Mouse (Mus musculus): ENCODE results near the gene Cdh16. TPM values are rescaled to one million over a fixed set of nuclear protein-coding genes. Genes with fewer than 3 reads are reported as not detected.
"Not testable (repeated sequence)": the region's sequence is repeated elsewhere in the genome, so short reads cannot be mapped to it uniquely, and the experiment has no call there.

The Cdh16 gene
- polyA plus RNA-seq, 2 experiments from 2014 or later, result not detected

GRCm38 (mm10) chr8:104611613-104612012 lies 12.6 kb downstream of the Cdh16 start:
- ATAC-seq, result no peak

DNA sequence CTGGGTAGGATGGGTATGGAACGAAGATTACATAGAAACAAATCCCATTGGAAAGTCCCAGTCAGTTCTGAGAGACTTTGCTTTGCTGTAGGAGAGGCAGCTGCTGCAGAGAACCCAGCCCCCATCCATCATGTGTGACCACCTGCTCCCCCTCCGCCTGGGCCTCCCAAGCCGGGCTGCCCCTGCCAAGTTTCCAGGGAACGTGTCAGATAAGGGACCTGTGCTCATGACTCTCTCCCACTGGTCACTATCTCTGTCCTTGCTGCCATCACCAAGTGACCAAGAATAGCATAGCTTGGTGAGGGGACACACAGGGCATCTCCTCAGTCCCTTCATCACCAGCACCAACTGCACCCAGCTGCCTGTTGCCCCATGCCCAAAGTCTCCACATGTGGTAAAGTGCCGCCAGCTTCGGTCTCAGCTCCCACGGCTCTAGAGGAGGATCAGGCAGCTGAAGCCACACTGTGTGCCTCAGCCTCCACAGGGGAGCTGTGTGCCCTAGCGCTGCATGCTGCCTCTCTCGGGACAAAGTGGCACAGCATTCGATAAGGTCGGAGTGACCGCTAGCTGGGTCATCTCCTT lies 13.9 kb downstream of the Cdh16 start:
- ATAC-seq, result no peak

- no peak for ATAC-seq
These were observed 15.0 kb downstream of the Cdh16 start for GRCm38 (mm10) chr8:104609222-104609621.

DNA sequence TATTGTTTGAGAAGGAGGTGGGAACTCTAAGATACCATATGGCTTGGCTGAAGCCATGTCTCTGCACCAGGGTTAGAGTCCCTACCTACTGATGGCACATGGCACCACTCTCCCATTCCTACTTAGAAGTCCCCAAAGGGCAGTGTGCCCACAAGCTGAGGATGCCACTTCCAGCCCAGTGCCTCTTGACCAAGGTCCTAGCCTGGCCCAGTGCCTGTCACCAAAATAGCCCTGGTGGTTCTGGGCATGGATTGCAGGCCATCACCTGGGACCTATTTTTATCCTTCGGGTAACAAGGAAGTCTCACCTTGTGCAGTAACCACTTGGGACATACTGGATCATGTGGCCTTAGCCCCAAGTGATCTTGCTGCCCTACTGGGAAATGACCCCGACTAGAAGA lies 16.3 kb downstream of the Cdh16 start:
- no peak for ATAC-seq

DNA sequence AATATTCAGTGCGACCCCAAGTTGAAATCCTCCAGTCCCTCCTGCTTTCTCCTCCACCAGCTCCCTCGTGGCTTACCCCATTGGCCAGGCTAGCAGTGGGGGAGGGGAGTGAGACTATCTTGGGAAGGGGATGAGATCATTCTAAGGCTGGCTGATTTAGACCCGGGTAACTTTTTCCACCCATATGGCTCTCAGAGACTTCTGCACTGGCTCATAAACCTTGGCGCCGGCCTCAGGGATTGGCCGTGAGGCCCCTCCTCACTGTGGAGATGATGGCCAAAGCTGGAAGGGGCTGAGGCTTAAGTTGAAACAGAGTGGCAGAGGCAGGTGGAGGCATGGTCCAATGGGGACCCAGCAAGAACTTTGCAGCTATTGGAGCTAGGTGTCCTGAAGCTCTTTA lies 17.9 kb downstream of the Cdh16 start:
- no peak for ATAC-seq

DNA sequence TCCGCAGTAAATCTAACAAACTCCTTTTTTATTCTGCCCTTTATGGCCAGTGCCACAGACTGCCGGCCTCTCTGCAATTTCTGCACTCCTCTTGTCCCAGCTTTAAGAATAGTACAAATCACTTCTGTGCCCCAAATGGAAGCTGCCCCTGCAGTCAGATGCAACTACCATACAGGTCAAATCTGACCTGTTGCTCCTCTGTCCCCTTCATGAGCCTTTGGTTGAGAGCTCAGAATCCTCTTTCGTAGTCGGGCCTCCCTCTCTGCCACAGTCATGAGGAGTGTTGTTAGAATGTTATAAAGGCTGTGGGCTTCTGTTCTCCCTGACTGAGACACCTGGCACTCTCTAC lies 21.0 kb downstream of the Cdh16 start:
- no peak for ATAC-seq

- ATAC-seq, result peak; percentile 97
These were observed 21.5 kb downstream of the Cdh16 start for GRCm38 (mm10) chr8:104602468-104603244.

- no peak for ATAC-seq
These were observed 22.2 kb downstream of the Cdh16 start for GRCm38 (mm10) chr8:104601941-104602371.

DNA sequence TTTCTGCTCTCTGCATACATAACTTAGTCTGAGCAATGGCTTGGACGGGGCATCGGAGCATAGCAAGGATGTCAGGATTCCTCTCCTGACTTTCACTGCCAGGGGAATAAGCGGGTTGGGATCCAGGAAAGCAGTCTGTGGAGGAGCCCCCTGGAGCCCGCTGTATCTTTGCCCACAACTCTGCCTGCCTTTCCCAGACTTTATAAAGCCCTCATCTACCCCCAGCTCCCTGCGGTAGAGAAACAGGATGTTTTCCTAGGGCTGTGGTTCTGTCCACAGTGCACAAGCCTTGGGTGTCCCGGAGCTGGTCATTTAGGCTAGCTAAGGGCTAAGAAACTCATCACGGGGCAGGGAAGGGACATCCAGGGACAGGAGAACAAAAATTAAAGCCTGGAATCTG lies 22.8 kb downstream of the Cdh16 start:
- no peak for ATAC-seq

DNA sequence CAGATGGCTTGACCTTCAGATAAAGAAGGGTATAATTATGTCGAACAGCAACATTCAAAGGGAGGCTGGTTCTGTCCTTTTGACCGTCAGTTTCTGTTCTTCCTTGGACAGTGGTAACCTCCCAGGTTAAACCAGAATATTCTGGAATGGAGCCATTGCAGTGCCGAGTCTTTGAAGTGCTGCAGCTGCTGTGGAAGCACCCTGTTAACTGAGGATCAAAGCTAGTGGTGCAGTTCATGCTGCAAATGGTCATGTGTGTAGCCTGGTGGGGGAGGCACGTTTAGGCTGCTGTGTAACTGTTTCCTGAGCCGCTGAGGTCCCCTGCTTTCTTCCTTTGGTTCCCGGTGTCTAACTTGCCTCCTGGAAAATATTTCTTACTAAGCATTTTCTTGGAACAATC lies 25.7 kb downstream of the Cdh16 start:
- no peak for ATAC-seq

DNA sequence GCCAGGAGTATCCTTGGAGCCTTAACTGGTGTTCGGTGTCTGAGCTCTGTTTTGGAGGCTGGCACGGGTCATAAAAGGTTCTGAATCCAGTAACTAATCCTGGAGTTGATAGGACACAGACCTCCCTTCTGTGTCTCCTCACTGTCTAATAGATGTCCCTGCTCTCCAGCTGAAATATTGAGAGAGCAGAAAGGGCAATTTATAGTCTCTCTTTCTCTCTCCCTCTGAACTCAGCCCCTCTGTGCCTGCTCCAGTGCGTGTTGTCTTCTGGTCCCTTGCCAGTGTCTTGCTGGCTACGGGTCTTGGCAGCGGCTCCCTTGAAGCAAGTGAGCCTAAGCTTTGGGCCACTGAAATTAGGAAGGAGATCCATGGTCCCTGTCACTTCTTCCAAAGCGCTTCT lies 26.5 kb downstream of the Cdh16 start:
- ATAC-seq, result no peak

DNA sequence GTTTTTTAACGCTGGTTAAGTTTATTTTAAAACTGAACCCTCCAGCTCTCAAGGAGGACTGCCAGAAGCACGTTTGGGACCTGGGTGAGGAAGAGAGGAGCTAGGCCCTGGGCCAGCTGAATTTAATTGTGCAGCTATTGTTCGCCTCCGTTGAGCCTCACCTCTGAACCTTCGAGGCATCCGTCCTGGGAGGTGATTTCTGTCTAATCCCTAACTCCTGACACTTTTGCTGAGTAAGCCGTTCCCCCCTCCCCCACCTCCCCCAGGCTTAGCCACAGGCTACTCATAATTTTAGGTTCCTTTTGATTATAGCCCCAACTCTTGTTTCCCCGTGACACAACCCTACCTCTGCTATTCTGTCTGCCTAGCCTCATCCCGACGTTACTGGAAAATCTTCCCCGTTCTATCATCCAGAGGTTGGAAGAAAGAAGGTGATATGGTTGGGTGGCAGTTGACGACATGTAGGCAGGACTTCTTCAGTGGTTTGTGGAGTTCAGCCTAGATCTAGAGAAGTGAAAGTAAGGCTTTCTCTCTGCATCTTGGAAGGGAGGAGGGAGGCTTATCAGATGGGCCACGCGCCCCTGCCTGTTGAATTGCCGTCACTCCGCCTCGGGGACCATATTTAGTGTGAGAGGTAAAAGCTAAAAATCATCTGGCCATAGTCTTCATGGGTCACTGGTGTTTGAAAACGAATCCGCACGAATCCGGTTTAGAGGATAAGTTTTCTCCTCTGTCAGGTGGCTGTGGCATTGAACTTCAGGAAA lies 28.2 kb downstream of the Cdh16 start:
- ATAC-seq, result no peak

DNA sequence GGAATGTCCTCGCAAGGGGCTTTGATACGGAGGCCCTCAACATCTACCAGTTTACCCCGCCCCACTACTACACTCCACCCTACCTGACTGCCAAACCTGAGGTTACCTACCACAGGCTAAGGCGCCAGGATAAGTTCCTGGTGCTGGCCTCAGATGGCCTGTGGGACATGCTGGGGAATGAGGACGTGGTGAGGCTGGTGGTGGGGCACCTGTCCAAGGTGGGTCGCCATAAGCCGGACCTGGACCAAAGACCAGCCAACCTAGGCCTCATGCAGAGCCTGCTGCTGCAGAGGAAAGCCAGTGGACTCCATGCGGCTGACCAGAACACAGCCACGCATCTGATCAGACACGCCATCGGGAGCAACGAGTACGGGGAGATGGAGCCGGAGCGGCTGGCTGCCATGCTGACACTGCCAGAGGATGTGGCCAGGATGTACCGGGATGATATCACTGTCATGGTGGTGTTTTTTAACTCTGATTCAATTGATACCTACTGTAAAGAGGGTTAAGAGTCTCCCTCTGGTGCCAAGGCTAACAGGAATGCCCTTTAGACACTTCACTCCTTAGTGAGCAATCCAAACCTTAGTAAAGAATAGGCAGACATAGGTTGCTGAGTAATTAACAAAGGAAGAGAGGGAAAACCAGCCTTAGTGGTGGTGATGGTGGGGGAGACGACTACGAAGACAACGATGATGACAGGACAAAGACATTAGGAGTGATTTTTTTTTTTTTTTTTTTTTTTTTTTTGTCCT lies 29.4 kb downstream of the Cdh16 start:
- no peak for ATAC-seq

- ATAC-seq, result no peak
These were observed 30.5 kb downstream of the Cdh16 start for GRCm38 (mm10) chr8:104593536-104594325.

- no peak for ATAC-seq
These were observed 31.6 kb downstream of the Cdh16 start for GRCm38 (mm10) chr8:104592566-104592965.

GRCm38 (mm10) chr8:104591856-104592255 lies 32.3 kb downstream of the Cdh16 start:
- ATAC-seq, result no peak

DNA sequence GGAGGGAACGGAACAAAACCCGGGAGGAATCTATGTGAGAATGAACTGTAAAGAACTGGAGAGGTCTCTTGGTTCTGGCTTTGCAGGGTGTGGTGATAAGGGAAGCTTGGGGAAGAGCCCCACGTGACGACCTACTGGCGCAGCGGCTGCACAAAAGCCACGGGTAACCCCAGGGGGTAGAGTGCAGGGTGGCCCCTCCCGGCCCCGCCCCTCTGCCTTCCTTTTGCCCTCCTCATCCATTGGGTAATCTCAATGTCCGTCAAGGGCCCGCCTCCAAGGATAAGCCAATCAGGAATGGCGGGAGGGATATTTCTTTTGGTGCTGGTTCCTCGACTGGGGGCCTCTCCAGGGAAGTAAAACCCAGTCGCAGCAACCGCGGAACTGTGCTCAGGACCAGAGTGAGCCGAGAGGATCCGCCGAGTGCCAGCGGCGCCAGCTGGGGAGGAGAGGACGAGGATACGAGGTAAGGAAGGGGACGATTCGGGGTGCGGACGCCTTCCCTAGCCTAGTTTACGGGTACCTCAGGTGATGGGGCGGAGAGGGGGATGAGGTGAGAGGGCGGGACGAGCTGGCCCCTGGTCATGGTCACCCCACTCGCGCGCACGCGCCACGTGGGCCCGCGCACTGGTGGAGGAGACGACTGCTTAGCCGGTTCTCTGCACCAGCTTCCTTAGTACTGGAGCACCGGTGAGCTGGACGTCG lies 32.9 kb downstream of the Cdh16 start, which contains the start of gene Pdp2:
Gene Pdp2 (plus strand): TSS at position 319 of the 702 bp plus-strand sequence.
- ATAC-seq, result peak; percentile 97

GRCm38 (mm10) chr8:104590284-104590683 lies 33.9 kb downstream of the Cdh16 start:
- no peak for ATAC-seq

- no peak for ATAC-seq
These were observed 39.7 kb downstream of the Cdh16 start for GRCm38 (mm10) chr8:104584522-104584921.

DNA sequence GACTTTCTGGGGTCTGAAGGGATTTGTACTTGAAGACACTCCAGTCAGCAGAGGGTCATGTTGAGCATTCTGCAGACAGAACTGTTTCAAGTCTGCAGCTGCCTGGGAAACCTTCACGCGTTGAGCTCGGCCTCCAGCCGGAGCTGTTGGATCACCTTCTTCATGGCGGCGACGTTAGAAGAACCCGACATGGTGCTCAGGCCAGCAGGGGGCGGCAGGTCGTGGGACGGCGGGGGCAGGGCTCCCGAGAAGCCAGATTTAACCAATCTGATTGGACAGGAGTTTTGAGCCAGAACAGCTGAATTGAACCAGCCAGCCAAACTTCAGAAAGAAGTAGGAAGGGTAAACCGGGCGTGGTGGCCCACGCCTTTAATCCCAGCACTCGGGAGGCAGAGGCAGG lies 46.6 kb downstream of the Cdh16 start:
- not testable (repeated sequence) for ATAC-seq

- ATAC-seq, result no peak
These were observed 47.4 kb downstream of the Cdh16 start for GRCm38 (mm10) chr8:104576820-104577219.
